Mouse (Mus musculus) ES-E14 (cell line): Measurements from ENCODE around the gene Eif4e2.

Experiments
- CHD2 ChIP-seq: IDR thresholded peaks from 2 replicates; pipeline ENCODE4 v1.6.1; 2014; ENCODE audit warnings: mild to moderate bottlenecking, low read depth, low read length, inconsistent platforms
- HCFC1 ChIP-seq: IDR thresholded peaks from 2 replicates; pipeline ENCODE4 v1.6.1; 2012; ENCODE audit warnings: low read length, inconsistent platforms, borderline replicate concordance; ENCODE audit not compliant: insufficient read depth
- MAFK ChIP-seq: IDR thresholded peaks from 2 replicates; pipeline ENCODE4 v1.6.1; 2014; ENCODE audit warnings: mild to moderate bottlenecking, low read depth, low read length, inconsistent platforms; ENCODE audit not compliant: insufficient read depth
- ZC3H11A ChIP-seq: IDR thresholded peaks from 2 replicates; pipeline ENCODE4 v1.6.1; 2012; ENCODE audit warnings: low read depth, mild to moderate bottlenecking, inconsistent platforms, low read length, borderline replicate concordance
- ZNF384 ChIP-seq: IDR thresholded peaks from 2 replicates; pipeline ENCODE4 v1.6.1; 2012; ENCODE audit warnings: low read depth, low read length, inconsistent platforms

DNA sequence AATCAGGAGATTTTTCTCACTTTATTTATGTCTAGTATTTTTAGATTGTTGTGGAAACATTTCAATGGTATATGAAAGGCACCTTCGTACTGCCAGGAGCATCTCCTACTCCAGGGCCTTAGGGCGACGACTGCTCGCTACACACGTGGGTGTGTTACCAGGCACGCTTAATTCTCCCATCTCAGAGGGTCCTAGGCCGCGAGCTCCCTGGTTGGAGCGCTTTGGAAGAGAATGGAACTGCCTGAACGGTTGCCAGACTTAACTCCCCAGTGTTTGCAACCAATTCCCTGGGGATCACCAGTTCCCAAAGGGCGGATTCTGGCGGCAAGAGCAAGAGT lies 50.1 kb downstream of the Eif4e2 start:
- no peak for TF ChIP-seq ZC3H11A
- TF ChIP-seq ZNF384, result no peak
- no peak for TF ChIP-seq HCFC1
- TF ChIP-seq MAFK, result no peak
- no peak for TF ChIP-seq CHD2
